Mouse (Mus musculus) WW6 (cell line): ENCODE results near the gene Ppp2r3a.

Experiments
- DNase-seq: peaks from one replicate; pipeline ENCODE4 v3.0.0-alpha.2; 2013; ENCODE audit warnings: low read depth, low spot score

Ppp2r3a gene

DNA sequence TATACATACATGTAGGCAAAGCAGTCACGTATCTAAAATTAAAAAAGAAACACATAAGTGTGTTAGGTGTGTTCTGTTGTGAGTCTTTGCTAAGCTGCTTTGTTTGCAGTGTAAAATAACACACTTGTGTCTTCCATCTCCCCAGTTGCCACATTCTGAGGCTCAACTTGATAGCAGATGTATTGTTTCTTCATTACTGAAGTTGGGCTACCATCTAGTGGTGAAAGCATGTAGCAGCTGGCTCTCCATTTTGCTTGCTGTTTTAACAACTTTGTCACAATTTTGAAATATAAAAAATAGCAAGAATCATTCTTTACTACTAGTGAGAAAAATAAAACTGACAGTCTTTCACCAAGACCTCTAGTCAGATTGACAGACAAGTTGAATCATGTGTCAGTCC lies 92.2 kb downstream of the Ppp2r3a start:
- no peak for DNase-seq

DNA sequence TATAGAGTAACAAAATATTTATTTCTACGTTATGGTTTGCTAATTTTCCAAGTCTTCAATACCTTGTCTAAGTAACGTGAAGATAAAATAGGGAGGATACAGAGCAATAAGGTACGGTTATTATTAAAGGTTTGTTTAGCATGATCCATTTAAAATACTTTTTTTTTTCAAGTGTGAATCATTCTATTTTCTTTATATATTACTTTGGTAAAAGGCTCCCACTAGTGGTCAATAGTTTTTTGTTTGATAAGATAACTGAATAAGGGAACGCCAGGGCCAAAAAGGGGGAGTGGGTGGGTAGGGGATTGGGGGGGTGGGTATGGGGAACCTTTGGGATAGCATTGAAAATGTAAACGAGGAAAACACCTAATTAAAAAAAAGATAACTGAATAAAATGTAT lies 98.7 kb downstream of the Ppp2r3a start:
- DNase-seq = no peak

GRCm38 (mm10) chr9:101143635-101144034 lies 108.0 kb downstream of the Ppp2r3a start:
- no peak for DNase-seq

- no peak for DNase-seq
Observed at GRCm38 (mm10) chr9:101114182-101114884, 137.3 kb downstream of the Ppp2r3a start.

DNA sequence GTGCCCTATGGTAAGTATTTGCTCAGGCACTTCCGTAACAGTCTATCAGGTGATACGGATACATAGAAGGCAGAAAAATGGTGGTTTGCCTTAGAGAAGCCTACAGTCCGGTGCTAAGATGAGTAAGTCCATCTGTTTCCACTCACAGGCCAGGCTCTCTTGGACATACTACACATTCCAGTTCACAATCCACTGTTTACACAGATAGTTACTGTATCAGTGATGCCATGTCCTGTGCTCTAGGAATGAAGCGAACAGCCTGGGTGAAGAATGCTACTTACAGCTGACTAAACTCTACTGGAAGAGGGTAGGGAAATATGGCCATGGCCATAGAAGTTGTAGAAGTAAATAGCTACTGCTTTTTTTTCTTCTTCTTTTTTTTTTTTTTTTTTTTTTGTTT lies 138.3 kb downstream of the Ppp2r3a start:
- no peak for DNase-seq

GRCm38 (mm10) chr9:101110013-101110412 lies 141.6 kb downstream of the Ppp2r3a start:
- DNase-seq = no peak

DNA sequence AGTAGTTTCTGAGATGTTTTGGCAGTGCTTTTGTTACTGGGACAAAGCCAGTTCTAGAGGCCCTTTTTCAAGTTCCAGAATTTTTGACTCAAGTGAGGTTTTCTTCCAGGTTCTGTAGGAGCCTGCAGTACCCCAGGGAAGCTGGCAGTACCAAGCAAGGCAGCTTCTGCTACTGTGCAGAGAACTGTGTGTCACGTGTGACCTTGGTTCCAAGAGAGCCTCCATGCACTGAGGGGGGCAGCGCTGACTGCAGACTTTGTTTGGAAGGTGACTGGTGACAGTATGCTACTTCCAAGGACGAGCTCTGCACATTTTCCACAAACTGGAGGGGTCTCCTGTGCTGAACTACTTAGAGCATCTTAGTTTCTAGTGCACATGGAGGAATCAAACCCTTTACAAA lies 144.2 kb downstream of the Ppp2r3a start:
- DNase-seq = no peak

DNA sequence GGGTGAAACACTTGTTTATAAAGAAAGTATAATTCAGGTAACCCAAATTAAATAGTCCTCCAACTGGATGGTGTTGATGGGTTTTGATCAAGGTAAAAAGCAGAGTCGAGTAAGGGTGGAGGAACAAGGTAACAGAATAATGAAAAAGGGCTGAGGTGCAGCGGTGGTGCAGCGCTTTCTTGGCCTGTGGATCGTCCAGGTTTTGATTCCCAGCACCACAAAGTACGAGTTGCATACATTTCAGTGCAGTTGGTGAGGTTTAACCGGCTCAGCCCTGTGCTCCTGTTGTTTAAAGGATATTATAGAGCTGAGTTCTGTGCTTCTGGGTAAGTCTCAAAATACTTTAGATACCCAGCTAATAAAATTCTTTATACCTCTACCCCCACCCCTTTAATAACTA lies 145.9 kb downstream of the Ppp2r3a start:
- no peak for DNase-seq

GRCm38 (mm10) chr9:101104931-101105330 lies 146.7 kb downstream of the Ppp2r3a start:
- no peak for DNase-seq

DNA sequence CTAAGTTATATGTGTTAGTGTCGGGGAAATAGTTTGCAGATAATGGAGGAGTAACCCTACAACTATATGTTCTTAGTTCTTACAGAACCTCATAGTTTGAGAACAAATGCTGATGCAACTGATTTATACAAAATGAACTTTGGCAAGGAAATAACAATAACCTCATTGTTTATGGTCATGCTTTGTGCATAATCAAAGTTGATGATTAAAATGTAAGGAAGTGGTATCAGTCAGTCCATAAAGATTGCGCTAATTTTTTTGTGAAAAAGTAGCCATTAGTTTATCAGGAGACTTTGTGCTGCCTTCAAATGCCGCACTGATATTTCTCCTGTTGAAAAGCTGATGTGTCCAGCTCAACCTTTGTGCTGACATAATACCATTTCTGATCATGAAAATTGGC lies 149.3 kb downstream of the Ppp2r3a start:
- no peak for DNase-seq

GRCm38 (mm10) chr9:101101547-101101946 lies 150.0 kb downstream of the Ppp2r3a start:
- no peak for DNase-seq

- no peak for DNase-seq
Observed at GRCm38 (mm10) chr9:101100163-101100562, 151.4 kb downstream of the Ppp2r3a start.

- DNase-seq = no peak
Observed at GRCm38 (mm10) chr9:101099445-101099844, 152.2 kb downstream of the Ppp2r3a start.

- no peak for DNase-seq
Observed at GRCm38 (mm10) chr9:101097542-101097941, 154.1 kb downstream of the Ppp2r3a start.

DNA sequence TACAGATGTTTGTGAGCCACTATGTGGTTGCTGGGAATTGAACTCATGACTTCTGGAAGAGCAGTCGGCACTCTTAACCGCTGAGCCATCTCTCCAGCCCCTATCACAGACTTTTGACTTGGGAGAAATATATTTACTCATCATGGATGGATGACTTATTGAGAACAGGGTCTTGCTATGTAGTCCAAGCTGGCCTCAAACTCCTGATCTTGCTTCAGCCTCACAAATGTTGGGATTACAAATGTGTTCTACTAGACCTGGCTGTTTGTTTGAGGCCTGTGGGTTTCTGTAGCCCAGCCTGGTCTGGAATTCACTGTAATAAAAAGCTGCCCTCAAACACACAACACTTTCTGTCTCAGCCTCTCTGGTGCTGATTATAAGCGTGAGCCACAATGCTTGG lies 155.1 kb downstream of the Ppp2r3a start:
- no peak for DNase-seq

GRCm38 (mm10) chr9:101095425-101095824 lies 156.2 kb downstream of the Ppp2r3a start:
- DNase-seq = no peak

GRCm38 (mm10) chr9:101083728-101084127 lies 167.9 kb downstream of the Ppp2r3a start:
- DNase-seq = no peak

DNA sequence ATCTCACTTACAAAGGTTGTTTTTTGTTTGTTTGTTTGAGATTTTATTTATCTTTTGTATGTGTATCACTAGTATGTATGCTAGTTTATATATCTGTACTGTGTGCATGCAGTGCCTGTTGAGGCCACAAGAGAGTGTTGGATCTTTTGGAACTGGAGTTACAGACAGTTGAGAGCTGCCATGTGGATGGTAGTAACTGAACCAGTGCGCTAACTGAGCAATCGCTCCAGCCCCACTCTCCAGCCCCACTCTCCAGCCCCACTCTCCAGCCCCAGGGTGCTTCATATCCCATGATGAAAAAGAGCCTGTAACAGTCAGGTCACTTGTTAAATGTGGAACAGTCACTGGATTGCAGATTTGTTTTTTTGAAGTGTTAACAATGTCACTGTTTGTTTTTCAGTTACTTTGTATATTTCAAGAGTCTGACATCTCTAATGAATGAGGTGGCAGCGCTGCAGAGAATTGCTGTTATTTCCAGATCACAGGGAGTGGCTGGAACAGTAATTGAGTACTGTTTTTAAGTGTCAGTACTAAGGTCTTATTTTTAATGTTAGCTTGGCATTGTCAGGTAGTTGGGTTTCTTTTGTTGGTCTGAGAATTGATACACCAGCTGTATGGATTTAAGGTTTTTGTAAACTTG lies 171.4 kb downstream of the Ppp2r3a start:
- DNase-seq = no peak

DNA sequence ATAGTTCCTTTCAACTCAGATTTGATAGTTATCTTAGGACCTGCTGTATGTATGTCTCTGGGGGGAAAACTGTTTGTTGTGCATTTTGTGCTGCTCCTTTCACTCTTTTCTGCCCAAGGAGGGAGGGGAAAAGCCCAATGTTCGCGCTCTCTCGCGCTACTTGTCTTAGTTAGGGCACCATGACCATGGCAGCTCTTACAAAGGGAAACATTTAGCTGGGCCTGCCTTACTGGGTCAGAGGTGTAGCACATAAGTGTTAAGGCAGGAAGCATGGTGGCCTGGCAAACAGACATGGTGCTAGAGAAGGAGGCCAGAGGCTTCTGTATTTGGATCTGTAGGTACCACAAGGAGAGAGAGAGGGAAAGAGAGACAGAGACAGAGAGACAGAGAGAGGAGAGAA lies 173.0 kb downstream of the Ppp2r3a start:
- DNase-seq = no peak

GRCm38 (mm10) chr9:101077486-101077885 lies 174.1 kb downstream of the Ppp2r3a start:
- no peak for DNase-seq

DNA sequence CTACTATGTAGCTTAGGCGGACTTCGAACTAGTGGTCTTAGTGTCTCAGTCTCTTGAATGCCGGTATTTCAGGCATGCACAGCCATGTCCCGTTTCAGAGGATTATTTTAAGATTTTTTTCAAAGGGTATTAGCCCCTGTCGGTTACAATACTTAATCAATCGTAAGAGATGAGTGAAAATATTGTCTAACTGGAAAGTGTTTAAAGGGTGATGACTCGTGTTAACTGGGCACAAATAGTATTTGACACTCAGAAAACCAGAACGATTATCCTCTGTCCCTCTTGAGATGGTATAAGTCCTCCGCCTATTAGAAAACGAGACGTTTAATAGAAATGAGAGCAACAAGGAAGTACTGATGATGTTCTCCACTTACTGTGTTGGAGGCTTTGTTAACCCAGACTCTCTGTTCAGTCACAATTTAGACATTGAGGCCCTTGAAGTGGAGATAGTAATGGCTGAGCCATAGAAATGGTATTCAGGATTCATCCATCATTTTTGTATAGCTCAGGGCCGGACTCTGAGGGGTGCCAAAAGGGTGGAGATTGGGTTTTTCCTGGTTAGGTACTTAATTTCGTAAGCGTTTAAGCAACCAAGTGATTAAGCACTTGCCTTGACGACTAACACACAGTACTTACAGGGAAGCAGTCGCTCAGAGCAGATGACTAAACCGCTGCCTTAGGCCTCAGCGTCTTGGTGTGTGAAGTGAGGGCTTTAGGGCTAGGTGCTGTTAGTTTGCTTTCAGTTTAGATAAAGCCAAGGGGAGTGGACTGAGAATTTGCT lies 175.3 kb downstream of the Ppp2r3a start:
- DNase-seq = no peak

DNA sequence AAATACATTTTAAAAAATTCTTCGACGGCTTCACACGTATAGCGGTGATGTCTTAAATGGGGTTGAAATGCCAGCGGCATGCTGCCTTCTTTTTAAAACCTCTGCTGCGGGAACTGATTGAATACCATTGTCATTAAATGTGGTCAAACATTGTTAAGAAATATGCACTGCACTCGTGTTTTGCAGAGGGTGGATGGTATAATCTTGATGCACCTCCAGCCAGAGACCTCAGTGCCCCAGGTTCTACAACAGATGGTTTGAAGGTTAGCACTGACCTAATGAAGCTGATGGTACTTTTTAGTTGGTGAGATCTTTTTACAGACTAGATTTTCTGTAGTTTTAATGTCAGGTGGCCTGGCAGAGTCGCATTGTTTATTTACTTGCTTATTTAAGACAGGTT lies 175.9 kb downstream of the Ppp2r3a start:
- DNase-seq = no peak

DNA sequence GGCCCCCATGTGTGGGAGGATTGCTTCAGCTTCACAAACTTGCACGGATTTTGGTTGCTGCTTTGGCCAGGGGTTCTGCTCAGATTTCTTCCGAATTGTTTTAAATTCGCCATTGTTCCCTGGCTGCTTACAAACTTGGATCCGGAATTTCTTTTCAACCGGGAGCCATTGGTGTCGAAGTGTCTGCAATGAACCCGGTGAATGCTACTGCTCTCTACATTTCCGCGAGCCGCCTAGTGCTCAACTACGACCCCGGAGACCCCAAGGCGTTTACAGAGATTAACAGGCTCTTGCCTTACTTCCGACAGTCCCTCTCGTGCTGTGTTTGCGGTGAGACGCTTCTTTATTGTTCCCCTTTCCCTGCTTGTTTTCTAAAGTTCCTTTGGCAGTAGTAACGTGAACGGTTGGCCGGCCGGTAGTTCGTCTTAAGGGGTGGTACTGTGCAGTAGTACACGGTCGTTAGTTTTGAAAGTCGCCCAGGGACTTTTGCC lies 176.5 kb downstream of the Ppp2r3a start:
- no peak for DNase-seq
